Mouse (Mus musculus) right cerebral cortex, postnatal 14 days (tissue): ENCODE measurements around the gene Gm29776.

Experiments used
- DNase-seq: peaks from one replicate; pipeline ENCODE4 v3.0.0; 2022

The Gm29776 gene

DNA sequence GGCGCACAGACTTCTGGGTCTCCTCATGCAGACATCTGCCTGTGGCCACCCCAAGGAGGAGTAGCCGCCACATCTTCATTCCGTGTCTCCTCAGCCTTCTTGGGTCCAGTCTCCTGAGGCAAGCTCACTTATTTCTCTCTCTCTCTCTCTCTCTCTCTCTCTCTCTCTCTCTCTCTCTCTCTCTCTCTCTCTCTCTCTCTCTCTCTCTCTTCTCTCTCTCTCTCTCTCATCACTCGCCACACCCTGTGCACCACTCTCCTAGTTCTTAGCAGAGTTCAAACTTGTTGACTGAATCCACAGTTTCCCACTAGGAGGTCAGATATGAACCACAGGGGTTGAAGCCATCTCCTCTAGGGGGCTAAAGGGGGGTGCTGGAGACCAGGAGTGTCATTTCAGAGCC lies at the start of gene Gm29776:
Gm29776 (minus strand) TSS at position 101 of the 400 bp plus-strand sequence.
- DNase-seq, result no peak

DNA sequence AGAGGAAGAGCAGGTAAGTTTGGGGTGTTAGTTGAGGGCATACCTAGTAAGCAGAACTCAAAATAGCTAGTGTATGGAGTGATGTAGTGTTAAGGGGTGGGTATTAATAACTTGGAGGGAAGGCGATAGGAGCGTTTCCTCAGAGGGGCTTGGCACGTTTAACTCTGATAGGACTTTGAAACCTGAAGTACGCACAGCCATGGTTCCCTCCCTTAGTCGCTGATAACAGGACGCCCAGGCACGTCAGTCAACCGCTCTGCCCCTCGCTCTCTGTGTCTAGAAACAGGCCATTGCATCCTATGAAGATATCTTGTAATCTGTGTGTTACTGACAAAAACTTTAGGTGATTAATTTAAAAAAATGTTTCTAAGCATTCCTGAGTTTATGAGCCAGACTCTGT lies 47.4 kb upstream of the Gm29776 start:
- no peak for DNase-seq

DNA sequence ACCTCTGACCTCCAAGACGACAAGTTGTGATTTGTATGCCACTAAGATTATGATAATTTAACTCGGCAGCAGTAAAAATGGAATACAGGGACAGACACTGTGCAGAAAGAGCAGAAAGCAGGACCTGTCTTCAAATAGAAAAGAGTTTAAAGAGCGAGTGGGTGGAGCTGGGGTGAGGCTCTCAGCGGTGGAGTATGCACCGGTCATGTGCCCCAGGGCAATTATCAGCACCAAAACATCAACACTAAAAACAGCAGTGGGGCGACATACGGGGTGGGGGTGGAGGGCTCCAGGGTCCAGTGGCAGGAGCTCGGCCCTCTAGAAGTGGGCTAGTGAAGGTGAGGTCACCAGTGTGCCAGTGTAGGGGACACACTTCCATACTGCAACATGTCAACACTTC lies 45.8 kb upstream of the Gm29776 start:
- DNase-seq, result no peak

DNA sequence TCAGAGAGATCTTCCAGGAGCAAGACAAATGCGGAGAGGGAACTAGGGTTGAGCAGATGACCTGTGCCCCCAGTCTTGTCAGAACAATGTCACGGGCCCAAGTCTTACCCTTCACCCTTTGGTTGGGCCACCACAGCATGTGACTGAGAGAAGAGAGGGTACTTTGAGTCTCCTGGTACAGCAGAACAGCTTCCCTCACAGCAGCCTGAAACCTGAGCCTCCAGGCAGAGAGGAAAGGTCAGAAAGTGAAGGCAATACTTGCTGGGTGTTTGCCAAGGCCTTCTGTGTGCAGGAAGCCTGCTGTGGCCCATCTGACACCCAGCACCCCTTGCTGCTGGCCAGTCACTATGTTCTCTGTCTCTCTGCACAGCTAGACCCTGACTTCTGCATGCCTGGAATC lies 43.7 kb upstream of the Gm29776 start:
- DNase-seq, result no peak

DNA sequence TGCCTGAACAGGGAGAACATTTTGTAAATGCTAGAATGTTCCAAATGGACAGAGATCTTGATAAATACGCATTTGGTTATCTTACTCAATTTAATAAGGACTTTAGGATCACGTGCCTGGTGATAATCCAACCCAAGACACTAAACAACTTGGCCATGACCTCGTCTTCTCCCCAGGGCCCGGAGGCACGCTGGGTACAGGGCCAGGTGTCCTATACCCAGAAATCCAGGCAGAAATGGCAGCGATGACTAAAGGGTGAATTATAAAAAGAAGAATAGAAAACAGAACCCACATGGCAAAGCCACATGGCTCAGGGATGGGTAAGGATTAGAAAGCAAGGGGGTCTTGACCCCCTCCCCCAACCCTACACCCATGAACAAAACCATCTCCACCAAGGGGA lies 43.1 kb upstream of the Gm29776 start:
- no peak for DNase-seq

DNA sequence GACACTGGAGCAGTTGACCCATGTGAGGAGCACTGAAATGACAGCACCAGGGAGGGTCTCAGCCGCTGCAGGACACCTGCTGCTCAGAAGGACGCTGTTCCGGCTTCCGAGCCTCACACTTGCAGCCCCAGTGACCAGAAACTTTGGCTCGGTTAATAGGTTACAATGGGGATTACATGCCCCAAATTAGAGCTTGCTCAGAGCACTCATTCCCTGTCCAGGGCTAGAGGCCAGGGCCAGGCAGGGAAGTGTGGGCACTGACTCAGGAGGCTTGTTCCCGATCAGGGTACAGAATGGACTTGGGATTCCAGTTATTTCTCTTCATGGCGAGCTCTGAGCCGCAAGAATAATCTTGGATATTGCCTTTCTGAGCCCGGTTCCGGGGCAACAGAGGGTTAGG lies 39.0 kb upstream of the Gm29776 start:
- DNase-seq, result no peak

DNA sequence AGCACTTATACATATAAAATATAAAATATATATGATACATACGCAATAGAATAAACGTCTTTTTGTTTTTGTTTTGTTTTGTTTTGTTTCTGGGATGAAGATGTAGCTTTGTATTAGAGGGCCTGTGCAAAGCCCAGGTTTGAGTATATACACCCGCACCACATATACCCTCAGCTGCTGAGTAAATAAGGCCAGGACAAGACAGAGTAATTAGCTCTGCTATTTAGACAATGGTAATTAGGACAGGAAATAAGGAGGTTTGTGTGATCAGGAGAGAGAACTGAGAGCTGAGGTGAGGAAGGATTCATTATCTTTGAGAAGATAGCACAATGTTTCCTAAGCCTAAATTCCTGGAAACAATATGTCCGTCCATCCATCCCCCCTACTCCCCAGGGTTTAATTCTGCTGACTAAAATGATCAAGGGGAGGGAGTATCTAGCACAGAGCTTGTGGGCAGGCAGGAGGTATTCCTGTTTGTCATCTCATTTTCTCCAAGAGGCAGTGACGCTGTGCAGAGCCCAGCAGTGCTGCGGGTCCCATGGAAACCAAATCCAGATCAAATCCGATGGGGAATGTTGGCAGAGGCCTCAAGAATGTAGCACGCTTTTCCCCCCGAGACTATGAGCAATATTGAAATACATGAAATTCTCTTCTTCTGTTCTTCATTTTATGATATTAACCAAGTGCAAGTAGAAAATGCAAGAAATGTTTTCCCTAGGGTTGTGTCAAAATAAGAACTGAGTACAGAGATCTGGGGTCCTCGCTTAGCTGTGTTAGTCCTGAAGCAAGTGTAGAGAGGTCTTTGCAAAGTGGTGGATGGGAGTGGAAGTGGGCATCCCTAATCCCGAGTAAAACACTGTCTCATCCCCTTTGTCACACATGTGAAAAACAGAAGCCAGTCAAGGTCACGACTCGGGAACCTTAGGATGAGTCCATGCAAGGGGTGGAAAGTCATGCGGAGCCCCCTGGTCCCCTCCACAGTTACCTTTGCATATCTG lies 38.2 kb upstream of the Gm29776 start:
- peak; percentile 41 for DNase-seq

DNA sequence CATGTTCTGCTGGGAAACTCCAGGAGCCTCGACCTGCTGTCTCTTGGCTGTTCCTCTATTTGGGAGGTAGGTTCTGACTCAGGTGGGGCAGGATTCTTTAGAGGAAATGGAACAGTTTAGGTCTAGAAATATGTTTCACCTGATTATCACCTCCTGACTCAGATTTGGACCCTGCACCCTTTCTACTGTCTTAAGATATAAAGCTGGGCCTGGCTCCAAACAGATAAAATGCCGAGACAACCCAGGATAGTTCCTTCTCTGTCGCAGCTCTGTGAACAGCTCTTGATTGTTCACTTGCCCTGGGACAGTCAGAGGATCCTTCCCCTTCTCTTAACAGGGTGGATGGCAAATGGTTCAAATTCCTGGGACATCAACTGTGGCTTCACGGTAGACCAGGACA lies 36.6 kb upstream of the Gm29776 start:
- no peak for DNase-seq

DNA sequence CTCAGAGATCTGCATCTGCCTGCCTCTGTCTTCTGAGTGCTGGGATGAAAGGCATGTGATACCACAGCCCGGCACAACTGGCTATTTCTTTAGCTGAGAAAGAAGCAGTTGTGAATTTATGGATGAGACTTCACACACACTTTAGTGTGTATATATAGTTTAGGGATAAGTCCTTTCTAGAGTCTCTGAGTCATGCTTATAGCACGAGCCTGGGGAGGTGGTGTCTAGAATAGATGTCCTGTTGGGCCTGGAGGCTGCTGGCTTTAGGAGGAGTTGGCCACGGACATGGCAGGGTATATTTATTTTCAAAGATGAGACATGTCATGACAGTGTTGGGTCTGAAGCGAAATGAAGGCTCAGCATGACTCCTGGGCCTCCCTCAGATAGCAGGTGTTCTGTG lies 35.4 kb upstream of the Gm29776 start:
- DNase-seq, result no peak

DNA sequence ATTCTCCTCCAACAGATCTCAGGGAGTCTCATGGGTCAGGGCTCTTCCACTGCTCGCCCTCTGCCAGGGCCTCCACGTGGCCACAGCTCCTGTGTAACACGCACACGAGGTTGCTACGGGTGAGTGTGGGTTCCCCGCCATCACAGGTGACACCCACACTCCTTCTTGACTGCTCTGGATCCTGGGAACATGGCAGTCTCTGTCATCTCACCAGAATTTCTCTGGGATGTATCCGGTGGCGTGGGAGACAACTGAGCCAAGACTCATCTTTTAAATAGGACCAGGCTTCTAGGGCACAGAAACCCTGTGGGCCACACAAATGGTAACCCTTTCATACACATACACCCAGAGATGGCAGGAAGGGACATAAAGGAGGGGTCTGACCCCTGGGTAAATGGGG lies 33.6 kb upstream of the Gm29776 start:
- DNase-seq, result no peak

DNA sequence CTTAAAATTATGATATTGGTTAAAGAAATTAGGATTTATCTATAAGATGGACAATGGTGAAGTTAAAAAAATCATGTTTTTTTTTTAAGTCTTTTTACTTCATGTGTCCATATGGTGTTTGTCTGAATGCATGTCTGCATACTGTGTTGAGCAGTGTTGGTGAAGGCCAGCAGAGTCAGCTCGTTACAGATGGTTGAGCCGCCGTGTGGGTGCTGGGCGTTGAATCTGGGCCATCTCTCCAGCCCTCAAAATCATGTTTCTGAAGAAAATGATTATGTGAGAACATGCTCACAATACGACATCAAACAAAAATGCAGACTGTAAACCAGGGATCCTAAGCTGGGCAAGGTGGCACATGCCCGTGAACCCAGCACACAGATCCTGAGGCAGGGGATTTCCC lies 31.7 kb upstream of the Gm29776 start:
- DNase-seq, result no peak

DNA sequence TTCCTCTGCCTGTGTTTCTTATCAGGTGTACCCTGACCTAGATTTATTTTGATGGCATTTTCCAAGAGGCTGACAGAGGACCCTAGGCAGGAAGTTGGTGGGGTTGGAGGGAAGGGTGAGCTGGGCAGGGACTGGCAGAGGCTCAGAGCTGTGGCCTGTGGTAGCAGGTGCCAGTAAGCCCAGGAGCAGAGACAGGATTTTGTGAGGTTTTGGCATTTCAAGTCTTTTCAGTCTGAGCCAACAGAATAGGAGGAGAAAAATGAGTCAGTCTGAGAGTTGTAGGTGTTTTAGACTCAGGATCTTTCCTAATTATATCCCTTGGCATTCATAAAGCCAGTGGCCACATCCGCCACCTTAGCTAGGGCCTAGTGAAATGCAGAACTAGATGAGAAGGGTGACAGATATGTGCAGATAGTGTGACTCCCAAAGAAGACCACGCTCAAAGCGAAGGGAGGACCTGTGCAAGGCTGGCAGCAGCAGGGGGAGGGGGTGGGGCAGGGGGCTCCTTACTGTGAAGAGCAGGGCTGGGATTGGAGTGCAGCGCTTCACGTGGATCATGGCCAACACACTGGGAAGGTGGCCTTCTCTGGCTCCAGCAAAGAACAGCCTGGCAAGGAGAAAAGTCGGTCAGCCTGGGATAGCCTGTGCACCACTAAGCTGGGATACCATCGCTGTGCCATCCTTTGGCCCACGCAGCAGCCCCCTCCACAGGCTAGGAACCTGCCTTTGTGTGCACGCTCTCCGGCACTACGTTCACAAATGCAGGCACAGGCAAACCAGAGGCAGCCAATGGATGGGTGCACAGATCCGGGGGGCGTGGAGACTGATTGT lies 30.4 kb upstream of the Gm29776 start:
- DNase-seq, result no peak

DNA sequence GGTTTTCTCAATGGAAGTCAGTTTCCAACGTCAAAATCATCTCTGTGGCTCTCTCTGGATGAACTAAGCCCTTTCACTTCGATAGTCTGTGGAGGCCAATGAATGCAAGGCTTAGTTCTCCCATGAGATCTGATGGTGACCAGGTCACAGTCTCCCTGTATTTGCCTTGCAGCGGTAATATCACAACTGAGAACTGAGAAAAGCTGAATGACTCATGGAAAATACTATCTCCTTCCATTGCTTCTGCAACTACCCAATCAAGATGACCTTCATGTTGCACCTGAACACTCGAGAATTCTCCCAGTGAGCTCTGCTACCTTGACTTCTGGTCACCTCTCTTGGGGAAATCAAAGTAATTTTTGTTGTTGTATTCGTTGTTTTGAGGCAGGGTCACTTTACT lies 28.9 kb upstream of the Gm29776 start:
- no peak for DNase-seq

DNA sequence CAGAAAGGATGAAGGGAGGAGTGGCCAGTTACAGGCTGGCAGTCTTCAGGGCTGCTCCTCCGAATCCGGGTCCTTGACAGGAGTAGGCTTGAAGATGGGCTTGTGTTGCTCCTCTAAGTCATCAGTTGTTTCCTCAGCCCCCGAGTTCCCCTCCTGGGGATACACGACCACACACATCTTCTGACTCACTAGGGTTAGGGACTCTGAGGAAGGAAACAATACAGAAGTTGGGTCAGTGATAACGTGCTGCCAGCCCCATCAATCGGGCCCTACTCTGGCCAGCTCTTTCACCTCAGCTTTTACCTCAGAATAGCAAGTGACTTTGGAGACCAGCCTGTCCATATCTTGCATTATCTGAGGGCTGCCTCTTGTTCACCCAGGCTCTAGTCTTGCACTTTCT lies 25.4 kb upstream of the Gm29776 start:
- no peak for DNase-seq

DNA sequence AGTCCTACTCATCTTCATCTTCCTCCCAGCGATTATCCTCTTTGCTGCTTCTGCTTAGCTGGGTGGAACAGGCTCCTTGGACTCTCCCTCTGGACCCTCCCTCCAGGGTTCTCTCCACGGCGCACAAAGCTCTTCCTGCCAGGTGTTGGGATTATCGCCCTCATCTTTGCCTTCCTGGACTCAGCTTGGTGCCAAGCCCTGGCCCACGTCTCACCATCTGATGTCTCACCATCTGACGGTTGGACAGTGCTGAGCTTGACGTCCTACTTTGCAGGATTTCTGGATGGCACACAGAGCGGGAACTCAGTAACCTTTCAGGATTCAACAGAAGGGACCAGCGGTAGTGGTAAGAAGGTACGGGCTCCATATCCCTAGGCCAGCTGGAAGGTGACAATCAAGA lies 23.1 kb upstream of the Gm29776 start:
- no peak for DNase-seq

DNA sequence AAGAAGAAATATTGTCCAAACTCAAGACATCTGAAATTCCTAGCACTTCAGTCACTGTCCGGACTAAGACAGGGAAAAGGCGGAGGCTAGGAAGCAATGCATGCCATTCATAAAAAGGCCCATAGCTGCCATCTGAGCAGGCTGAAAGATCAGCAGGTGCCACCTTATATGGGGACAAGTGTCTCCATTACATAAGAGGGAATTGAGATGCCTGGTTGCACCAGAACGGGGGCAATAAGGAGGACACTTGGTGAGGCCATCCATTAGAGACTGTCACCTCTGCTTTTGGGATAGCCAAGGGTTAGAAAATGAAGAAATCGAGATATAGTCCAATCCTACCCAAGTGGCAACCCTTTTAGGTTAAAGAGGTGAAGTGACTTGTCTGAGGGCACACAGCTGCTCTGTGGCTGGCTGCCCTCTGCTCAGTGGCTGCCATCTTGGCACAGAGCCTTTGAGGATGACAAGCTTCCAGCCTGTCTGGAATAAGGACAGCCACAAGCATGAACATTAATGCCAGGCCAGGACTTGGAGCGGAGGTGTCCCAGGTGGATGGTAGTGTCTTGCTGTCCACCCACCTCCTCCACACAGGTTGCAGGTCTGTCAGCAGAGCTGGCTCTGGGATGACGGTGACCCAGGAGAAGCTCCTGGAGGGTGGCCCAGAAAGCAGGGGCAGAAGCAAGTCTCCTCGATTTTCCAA lies 22.2 kb upstream of the Gm29776 start:
- DNase-seq, result no peak

DNA sequence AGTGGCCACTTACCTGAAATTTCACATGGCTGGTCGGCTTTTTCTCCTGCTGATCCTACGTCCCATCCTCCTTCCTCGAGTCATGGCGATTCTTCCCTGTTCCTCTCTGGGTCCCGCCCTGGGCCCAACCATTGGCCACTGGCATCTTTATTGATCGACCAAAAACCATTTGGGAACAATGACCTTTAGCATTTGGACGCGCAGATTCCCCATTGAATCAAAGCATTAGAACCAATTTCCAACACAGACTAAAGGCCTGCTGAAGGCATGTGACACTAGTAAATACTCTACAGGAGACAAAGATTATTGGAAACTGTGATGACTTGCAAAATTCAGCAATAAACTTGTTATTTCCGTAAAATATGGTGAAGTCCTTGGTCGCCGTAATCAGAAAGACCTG lies 21.4 kb upstream of the Gm29776 start:
- DNase-seq, result no peak

DNA sequence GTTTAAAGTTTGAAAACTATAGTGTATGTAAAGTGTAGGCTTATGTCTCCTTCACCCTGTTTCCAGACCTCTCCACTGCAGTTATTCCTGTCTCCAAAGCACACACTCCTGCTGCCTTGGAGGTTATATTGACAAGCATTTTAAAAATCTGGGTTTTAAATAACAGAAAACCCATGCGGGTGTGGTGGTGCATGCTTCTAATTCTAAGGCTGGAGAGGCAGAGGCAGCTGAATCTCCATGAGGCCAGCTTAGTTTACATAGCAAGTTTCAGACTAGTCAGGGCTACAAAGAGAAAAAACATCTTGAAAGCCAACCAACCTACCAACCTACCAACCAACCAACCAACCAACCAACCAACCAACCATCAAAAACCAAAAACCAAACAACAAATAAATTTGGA lies 16.8 kb upstream of the Gm29776 start:
- no peak for DNase-seq

DNA sequence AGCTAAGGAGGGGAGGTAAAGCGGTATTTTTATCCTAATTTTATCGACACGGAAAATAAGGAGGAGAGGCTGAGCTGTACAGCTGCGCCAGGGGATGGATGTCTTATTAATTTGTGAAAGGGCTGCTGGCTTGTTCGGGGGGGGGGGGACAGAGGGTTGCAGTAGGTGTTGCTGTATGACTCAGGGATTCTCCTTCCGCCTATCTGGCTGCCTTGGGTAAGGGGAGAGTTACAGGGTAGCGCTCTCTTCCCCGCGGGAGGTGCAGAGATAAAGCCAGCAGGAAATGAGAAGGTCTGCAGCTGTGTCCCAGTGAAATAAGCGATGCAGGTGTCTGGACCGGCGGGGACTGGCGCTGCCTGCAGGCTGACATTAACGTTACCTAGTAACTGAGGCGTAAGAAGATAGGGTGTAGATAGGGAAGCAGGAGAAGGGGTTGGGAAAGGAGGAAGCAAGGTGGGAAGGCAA lies 16.0 kb upstream of the Gm29776 start:
- no peak for DNase-seq

DNA sequence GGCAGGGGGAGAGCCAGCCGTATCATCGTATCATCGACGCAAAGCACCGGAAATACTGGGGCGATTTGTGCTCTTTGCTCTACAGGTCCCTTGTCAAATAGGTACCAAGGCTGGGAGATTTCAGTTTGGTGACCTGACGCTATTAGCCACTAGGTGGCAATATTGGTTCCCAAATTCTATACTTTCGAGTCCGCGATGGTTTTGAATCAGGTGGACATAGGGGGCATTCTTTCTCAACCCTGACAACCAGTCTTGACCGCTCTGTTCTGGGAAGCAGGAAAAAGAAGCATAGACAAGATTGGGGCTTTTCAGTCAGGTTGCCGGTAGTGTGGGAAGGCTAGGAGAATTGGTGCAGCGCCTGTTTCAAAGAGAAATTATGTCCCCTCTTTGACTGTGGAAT lies 15.5 kb upstream of the Gm29776 start:
- DNase-seq, result peak; percentile 36

DNA sequence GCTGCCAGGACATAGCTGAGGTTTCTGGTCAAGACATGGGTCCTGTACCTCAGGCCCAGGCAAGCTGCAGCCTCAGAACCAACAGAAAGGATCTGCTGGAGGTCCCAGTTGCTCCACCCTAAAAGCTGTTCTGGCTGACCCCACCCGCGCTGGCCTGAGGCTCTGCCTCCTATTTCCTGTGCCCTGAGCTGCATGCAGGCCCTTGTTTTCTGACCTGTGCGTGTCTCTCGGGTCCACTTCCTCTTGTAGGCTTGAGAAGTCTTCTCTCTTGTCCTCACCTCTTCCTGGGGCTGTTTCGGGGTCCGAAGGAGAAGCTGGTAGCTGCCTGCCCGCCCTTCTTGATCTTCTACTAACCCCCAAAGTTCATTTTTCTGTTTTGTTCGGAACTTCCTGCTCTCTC lies 14.2 kb upstream of the Gm29776 start:
- no peak for DNase-seq

DNA sequence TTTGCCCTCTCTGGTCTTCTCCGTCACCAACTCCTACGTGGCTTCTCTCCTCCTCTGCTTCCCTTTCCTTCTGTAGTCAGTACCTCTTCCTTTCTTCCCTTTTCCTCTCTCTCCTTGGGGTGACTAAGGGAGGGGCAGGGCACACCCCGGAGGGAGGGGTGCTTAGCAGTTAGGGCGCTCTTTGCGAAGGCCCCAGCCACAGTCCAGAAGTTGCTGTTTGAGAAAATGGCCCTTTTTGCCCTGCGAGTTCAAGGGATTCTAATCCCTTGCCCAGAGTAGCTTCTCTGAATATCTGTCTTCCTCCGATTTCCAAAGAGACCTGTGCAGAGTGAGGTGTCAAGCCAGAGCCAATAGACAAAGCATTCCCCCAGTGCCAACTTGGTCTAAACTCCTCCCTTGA lies 13.4 kb upstream of the Gm29776 start, which contains the start of gene Cebpe:
Cebpe (minus strand) TSS at position 101 of the 400 bp plus-strand sequence.
- DNase-seq, result no peak

DNA sequence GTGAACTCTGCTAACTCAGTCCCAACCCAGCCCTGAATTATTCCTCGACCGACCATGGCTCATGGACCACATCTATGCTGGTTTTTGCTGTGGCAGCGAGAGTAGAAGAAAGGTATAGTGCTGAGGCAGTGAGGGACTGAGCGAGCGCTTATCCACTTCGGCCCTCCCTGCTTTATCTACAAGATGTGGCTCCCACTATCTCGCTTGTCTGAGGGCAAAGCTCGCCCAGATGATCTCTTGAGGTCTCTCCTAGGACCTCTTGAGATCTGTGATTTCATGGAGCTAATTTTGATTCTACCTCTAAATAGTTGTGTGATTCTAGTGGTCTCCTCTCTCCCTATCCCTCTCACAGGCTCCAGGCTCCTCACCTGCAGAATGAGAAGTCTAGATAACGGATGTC lies 10.4 kb upstream of the Gm29776 start:
- DNase-seq, result no peak
